Mouse (Mus musculus): Measurements from ENCODE around the gene Pknox2.

Pknox2 gene

DNA sequence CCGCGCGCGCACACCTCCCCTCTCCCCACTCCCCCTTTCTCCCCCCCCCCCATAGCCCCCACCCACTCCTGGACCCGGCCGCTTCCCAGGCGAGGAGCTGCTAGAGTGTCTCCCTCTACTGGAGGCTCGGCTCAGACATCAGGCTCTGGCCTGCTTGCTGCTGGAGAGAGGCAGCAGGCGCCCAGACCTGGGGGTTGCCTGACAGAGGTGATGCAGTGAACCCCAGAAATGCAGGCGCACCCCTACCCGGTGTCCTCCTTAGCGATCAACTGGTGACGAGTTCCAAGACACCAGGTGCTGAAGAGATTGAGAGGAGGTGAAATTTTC, at the start of gene Pknox2:
Gene Pknox2, minus strand, starts transcription at position 49 of the 327 bp plus-strand sequence.
- peak; percentile 84 for DNase-seq (ENCODE audit: low spot score)

DNA sequence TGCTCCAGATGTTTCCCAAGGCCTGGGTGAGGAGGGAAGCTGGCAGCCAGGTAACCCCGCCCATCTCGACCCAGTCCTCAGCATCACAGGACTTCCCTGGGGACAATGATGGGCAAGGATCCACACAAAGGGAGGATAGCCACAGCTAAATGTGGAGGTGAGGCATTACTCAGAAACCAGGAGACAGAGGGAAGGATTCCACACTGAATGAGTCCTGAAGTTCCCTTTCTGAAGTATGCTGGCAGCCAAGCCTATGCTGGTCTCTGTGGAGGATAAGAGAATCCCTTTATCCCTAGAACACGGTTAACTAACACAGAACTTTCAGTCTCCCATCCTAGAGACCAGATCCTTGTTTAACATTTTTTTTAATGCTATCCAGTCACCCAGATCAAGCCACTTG, 40.8 kb upstream of the Pknox2 start:
- no peak for DNase-seq (ENCODE audit: low spot score)

DNA sequence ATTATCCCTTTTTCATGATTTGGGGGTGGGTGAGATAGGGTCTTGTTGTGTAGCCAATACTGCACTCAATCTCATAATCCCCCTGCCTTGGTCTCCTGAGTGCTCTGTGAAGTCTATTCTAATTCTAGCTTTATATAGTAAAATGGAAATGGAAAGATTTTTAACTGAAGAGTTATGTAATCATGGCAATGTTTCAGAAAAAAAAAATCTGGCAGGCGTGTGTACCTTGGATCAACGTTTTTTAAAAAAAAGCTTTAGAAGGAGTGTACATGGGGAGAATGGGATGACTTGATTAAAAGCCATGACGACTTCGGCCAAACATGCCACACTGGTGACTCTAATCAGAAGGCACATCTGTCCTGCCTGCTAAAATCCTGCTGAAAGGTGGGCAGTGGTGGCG, 40.2 kb upstream of the Pknox2 start:
- DNase-seq (ENCODE audit: low spot score): no peak

DNA sequence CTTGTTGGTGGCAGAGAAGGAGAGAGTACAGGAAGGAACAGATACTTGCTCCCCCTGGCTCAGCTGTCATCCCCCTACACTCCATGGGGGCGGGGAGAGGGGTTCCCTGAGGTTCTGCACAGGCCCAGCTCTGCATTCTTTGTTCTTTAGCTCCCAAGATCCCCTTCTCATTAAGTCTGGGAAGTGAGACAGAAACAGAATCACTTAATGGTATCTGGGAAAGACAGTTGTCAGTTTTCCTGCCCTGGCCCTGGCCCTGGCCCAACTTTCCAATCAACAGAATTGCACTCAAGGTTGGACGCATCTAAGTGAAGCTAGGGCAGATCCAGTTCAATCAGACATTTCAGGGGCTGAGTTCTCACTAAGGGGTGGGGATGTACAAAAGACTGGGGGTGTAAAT, 36.0 kb upstream of the Pknox2 start:
- no peak for DNase-seq (ENCODE audit: low spot score)

DNA sequence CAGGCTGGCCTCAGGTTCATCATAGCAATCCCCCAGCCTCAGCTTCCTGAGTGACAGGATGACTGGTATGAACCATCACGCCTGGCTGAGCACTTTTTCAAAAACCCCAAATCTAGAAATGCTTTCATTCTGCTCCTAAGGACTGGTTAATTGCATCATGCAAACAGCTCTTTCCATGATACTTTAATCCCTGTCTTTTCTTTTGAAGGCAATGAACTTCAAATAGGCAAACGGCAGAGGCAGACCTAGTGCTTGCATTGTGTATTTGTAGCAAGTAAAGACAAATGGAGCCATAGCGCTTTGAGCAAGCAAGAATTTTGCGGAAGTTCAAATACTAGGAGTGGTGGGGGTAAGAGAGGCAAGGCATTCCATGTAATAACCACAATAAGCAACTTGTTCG, 34.4 kb upstream of the Pknox2 start:
- DNase-seq (ENCODE audit: low spot score): no peak

DNA sequence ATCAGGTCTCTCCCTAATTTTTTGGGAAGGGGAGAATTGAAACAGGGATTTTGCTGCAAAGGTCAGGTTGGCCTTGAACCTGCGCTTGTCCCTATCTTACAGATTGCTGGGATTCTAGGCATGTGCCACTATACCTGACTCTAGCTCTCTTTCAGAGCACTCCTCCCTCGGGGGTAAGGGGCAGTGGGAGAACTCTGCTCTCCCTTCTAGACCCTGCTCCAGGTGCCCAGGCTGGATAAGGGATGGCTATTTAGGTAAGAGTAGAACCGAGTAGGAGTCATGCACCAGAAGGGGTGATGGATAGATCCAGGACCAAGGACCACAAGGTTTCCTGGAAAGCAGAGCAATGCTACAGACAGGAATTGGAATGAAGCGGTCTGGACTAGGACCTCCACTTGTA, 32.4 kb upstream of the Pknox2 start:
- no peak for DNase-seq (ENCODE audit: low spot score)

DNA sequence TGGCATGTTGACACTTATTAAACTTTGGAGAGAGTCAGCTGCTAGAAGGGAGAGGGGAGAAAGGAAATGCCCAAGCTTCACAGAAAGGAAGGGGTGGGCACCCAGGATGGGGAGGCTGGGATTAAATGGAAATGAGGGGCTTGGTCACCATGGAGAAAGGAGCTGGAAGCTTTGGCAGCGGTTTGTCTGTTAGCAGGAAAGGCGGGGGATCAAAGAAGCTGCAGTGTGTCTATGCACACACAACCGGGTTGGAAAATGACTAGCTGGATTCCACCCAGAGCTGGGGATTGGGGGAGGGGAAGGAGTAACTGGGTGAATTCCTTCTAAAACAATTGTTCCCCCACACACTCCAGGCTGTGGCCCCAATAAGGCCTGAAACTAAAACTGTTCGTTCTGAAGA, 31.7 kb upstream of the Pknox2 start:
- DNase-seq (ENCODE audit: low spot score): no peak

DNA sequence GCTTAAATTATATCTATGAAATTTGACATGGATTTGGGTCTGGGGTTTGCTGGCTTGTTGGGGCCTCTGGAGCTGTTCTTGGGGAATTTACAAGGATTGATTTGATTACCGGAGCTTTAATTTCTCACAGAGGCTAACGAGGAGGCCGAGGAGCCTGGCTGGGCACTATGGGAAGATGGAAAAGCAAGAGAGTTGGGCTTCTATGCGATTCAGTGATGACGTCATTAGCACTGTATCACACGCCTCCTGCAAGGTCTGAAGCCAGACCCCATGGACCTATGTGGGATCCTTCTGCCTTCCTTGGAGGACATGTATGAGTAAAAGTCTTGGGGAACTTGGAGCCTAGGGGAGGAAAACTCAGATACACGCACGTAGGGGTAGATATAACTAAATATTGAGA, 30.3 kb upstream of the Pknox2 start:
- DNase-seq (ENCODE audit: low spot score): no peak

DNA sequence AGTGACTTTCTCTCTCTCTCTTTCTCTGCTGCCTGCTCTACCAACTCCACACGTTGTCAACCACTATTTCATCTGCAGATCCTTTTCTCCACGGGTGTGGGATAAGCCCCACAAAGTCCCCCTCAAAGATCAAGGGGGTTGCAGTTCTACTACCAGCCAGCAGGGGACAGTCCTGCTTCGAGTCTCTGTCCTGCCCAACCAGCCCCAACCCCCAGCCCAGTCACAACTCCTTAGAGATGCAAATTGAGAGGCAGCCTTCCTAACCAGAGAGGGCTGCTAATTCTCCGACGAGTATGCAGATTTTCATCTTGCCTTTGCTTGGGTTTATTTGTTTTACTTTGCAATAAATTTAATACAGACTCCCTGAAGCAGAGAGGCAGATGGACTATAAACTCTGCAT, 29.9 kb upstream of the Pknox2 start:
- peak; percentile 49 for DNase-seq (ENCODE audit: low spot score)

DNA sequence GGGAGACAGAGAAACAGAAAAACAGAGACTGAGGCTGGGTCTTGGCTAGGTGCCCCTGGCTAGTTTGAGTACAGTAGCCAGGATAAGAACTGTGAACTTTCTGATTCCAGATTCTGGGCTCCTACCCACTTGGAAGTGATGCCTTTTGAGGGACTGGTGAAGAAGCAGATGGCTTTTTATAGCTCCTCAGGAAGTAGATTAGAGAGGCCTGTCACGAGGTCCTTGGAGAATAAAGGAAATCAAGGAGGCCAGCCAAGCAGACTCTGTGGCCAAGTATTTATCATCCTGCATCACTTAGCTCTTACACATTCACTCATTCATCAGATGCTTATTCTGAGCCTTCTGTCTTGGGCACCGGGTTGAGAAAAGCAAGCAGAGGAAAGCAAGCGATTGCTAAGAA, 28.8 kb upstream of the Pknox2 start:
- DNase-seq (ENCODE audit: low spot score): no peak

DNA sequence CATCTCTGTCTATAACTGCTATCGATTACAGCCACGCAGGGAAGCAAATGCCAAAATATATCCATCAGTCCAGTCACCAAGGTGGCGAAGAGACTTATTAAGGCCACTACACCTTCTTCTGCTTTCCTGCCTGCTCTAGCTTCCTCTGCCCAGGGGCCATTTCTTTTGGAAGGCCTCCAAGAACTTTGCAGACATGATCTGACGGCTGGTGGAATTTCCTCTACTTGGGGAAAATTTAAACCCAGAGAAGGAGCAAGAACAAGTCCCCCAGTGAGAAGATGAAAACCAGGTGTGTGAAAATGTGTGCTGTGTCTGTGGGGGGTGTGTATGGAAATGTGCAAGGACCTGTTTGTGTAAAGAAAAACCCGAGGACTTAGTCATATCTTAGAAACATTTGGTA, 26.2 kb upstream of the Pknox2 start:
- DNase-seq (ENCODE audit: low spot score): no peak

DNA sequence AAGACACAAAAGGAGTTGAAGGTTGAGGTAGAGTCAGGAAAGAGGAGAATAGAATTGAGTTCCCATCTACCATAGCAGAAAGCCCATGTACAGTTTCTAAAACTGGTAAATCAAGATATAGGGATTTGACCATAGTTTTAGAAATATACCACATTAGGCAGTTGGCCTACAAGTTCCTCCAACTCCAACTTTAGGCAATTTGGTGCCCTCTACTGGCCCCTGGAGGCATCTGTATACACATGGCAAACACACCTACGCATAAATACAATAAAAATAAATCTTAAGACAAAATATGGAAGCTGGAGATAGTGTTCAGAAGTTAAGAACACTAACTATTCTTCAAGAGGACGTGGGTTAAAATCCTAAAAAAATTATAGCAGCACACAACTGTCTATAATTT, 19.7 kb upstream of the Pknox2 start:
- DNase-seq (ENCODE audit: low spot score): no peak

DNA sequence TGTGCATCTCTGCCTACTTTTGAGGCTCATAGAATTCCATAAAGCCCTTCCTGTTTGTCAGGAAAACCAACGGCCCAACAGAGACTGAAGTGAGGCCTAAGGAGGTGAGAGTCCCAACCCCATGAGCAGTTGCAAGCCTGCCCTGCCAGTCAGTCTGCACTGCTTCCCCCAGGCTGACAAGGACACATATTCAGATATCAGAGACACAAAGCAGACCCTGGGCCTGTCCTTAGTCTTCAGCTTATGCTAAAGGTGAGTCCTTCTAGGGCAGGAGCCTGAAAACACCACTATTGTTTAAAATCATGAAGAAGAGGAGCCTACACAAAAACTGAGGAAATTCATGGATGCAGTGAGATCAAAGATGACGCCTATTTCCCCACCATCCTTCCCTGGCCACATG, 13.5 kb upstream of the Pknox2 start:
- no peak for DNase-seq (ENCODE audit: low spot score)

DNA sequence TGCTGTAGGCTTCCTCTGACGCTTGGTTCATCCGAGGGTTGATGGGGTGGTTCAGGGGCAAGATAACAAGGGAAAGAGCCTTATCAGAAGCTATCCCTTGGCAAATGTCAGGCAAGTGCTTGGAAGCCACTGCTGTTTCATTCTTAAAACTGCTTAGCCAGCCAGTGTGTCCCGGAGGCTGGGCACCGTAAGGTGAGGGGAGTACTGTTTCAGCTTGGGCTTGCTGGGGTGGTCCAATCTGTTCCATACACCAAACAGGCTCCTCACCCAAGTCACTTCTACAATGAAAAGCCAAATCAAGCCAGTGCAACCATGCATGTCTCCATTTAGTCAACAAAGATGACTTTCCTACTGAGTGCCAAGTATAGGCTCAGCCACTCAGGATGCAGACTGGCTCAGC, 679 bp upstream of the Pknox2 start:
- no peak for DNase-seq (ENCODE audit: low spot score)

DNA sequence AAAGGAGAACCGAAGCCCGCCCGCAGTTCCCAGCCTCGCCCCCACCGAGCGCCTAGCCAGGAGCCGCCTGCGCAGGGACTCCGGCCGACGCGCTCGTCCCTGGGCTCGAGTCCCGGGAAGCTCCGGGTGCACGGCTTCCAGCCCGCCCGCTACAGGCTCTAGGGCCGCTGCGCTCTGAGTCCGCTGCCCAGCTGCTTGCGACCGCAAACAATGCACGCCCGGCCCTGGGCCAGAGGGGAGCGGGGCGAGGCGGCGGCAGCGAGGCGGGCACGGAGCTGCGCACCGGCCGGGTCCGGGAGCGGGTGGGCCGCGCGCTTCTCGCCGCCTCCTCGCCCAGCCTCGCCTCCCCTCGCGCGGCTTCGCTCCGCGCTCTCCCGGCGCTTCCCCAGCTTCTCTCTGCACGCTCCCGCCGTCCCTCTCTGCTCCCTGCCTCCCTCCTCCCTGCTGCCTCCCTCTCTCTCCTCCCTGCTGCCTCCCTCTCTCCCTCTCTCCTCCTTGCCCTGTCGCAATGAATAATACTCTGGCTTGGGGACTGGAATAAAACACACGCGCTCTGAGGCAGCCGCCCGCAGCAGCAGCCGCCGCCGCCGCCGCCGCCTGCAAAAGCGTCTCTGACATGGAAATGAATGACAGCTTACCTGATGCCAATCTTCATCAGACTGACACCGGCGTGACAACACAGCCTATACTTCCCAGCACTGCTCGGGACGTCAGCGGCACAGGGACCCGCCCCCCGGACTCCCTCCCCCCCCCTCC, 426 bp downstream of the Pknox2 start:
- peak; percentile 47 for DNase-seq (ENCODE audit: low spot score)

DNA sequence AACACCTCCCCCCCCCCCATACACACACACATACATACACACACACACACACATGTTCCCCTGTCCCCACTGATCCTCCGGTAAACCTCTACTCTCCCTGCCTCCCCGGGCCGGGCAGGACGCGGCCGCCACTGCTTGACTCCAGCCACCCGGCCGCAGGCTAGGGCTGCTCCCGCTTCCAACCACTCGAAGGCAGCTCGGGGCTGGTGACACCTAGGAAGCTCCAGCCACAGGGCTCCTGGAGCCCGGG, 929 bp downstream of the Pknox2 start:
- DNase-seq (ENCODE audit: low spot score): no peak

DNA sequence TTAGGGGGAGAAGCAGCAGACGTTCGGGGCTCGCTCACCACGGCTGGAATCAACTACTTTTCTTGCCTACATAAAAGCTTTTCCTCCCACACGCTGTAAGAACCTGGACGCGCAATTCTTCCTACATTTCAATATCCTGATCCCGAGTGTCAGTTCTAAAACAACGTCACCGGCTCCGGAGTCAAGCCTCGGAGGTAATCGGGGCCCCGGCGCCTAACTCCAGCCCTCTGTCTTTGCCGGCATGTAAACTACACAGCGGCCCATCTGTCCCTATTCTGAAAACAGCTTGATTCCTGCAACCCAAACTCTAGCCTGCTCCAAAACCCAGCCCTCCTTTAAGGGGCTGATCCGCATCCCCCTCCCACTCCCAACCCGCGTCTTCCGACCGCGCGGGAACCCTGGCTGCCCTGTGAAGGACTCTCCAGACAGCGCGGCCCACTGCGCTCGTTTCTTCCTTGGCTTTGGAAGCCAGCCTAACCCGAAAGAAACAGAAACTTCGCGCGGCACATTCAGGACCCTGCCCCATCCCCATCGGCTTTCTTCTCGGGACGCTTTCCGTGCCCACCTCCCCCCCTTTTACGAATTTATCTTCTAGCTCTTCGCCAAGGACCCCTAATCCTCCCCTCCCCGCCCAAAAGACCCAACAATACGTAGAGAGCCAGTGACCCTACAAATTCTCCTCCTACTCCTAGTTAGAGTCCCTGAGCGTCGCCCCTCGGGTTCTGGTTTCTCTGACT, 1.4 kb downstream of the Pknox2 start:
- peak; percentile 29 for DNase-seq (ENCODE audit: low spot score)

DNA sequence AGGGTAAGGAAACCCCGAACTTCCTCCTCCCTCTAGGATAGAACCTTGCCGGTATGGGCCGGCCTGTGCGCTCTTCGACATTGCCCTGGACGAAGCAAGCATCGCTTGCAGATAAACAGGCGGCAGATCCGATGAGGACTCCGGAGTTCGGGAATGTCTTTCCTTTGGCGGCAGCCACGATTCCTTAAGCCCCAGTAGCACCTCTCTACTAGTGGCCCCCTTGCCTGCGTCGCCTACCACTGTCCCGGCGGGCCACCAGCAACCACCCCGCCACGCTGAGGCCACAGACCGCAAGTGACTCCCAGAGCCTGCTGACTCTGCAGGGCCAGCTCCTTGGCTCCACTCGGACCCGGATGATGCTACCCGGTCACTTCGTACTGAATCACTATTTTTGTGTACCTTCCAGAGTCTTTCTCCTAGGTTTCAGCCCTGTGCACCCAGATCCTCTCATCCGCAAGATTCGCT, 2.0 kb downstream of the Pknox2 start:
- DNase-seq (ENCODE audit: low spot score): peak; percentile 26

DNA sequence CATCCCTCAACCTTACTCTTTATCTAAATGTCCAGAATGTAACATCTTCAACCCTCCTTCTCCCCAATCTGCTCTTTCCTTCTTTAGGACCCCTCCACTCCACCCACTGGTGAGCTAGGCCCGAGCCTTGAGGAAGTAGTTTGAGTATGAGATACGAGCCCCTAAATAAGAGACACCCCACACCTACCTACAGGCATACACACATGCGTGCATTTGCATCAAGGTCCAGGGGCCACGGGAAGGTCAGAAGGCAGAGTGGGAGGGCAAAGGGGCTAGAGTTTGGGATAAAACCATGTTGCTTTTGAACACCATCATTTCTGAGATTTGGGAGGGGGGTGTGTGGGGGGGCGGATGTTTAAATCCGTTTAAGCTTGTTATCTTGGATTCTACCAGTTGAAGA, 2.5 kb downstream of the Pknox2 start:
- DNase-seq (ENCODE audit: low spot score): no peak

DNA sequence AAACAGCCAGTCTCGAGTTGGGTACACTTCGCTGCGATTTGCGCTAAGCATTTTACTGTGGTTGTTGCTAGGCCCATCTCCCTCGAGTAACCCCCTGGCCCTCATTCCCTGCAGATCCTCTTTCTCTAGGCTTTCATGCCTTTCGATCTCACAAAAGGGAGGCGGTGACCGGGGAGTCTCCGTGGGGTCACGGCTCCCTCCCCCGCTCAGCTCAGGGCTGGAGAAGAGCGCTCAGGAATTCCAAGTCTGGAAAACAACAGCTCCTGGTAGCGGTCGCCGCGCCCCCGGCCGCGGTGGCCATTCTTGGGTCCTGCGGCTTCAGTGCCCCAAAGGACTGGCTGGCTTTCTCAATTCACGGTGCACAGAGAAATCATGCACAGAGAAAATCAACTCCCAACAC, 3.0 kb downstream of the Pknox2 start:
- no peak for DNase-seq (ENCODE audit: low spot score)

DNA sequence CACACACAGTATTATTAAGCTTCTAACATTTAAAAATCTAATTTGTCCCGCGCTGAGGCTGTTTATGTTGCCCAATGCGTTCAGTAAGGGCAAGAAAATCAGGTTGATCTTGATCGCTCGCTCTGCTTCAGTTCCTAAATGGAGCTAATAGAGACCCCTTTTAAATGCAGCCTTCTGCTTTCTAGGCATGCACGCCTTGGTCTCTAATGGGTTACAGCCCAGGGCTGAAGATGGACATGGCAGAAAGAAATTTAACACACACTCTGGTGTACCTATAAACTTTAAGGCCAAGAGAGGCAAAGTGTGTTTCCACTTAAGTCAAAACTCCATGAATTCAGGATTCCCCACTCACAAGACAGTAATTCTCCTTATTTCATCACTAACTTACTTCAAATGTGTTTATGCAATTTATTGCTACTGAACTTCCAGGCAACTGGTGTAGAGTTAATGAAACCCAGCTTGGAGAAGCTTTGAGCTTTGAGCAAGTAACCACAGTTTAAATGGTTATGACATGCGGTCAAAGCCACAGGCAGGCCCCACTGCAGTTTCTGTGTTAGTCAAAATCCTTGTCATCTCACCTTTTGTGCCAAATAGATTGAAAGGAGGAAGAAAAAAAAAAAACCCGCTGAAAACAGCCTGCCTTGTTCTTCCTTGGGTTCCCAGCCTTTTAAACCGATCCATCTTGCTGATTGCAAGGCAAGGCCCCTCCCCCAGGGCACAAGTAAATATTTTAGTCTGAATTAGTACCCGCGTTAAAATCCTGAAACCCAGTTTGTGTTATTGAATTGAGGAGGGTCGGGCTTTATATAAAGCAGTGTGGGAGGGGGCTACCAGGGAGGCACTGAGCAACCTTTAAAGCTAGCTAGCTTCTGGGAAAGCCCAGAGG, 3.9 kb downstream of the Pknox2 start:
- DNase-seq (ENCODE audit: low spot score): no peak

DNA sequence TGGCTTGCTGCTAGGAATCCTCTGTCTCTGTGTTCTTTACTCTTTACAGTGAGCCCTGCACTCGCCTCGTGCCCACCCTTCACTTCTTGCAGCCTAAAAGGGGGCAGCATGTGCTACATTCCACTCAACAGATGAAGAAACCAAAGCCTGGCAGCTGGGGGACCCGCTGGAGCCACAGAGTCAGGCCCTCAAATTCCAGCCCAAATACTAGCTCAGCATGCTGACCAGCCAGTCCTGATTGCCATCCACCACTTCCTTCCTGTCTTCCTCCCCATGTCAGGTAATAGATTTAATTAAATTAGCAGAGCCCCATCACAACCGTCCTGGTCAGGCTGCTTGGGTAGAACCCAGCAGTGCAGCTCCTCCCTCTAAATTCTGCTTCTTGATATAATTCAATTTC, 5.1 kb downstream of the Pknox2 start:
- DNase-seq (ENCODE audit: low spot score): no peak
